Mouse (Mus musculus): ENCODE measurements around the gene Nfatc2ip.
A peak's percentile ranks its signal among the peaks of the same experiment; 100 is the strongest.

The Nfatc2ip gene

DNA sequence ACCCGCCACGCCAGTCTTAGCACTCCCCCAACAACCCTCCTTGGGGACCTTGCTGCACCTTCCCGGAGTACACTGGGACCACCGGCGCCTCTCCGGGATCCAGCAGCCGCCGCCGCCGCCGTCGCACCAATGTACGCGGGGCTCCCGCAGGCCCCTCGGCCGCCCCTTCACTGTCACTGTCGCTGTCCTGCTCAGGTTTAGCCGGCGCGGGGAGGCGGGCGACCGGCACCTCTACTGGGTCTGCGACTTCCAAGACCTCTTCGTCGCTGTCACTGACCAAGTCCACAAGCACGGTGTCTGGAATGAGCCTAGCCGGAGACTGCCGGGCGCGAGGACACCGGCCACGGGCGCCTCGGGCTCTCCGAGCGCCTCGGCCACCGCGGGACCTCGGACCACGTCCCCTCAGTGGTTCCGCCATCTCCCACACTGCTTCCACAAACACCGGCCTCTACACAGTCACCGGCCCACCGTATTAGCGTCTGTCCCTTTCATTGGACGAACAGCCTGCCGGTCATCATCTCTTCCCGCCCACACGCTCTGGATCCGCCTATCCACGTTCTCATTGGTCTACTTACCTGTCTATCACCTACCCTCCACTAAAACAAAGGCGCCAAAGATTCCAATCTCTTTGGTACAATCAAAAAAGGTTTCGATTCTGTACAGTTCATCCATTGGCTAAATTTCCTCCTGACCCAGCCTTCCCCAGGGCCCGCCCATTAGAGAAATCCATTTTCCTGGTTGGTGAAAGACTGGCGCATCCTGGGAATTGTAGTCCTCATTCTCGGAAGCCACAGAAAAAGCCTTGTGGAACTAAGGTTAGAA lies at the start of gene Nfatc2ip:
TSS of gene Nfatc2ip (minus strand) at position 440 of the 822 bp plus-strand sequence.
- peak; percentile 91 to 99 for DNase-seq

GRCm38 (mm10) chr7:126446217-126446616 lies 49.7 kb upstream of the Nfatc2ip start:
- no peak for DNase-seq

GRCm38 (mm10) chr7:126445104-126445815 lies 48.7 kb upstream of the Nfatc2ip start:
- no peak for DNase-seq

DNA sequence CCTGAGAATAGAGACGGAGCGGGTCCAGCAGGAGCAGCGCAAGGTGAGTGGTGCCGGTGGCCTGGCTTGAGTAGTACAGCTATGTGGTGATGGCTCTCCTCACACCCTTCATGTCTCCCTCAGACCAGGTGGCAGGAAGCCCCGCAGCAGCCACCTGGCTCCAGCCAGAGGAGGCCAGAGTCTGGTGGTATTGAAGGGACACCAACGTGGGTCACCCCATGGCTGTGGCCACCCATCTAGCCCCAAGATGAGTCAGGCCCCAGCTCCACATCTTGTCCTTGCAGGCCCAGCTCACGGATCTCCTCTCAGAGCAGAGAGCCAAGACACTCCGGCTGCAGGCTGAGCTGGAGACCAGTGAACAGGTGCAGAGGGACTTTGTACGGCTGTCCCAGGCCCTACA lies 48.0 kb upstream of the Nfatc2ip start:
- no peak for DNase-seq

DNA sequence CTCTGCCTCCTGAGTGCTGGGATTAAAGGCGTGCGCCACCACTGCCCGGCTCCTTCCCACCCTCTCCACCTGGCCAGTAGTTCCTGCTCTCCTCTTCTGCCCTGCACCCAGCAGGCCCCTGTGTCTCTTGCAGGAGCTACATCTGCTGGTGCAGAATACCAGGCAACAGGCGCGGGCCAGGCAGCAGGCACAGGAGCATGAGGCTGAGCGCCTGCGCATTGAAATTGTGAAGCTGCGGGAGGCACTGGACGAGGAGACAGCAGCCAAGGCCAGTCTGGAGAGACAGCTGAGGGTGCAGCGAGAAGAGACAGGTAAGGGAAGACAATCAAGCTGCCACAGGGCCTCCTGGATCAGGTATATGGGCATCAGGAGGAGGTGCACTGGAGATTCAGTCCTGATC lies 47.5 kb upstream of the Nfatc2ip start:
- no peak for DNase-seq

DNA sequence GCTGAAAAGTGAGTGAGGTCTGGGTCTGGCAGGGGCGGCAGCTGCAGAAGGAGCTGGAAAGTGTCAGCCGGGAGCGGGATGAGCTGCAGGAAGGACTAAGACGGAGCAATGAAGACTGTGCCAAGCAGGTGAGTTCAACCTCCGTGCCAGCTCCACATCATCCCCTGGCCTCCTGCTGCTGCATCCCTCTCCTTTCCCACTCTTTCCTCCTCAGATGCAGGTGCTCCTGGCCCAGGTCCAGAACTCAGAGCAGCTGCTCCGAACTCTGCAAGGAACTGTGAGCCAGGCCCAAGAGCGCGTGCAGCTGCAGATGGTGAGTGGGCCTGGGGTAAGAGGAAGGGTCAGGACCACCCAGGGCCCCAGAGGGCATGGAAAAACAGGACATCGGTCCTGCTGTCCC lies 43.6 kb upstream of the Nfatc2ip start:
- DNase-seq: no peak

GRCm38 (mm10) chr7:126436851-126437250 lies 40.3 kb upstream of the Nfatc2ip start:
- DNase-seq: peak; percentile 51 to 58

DNA sequence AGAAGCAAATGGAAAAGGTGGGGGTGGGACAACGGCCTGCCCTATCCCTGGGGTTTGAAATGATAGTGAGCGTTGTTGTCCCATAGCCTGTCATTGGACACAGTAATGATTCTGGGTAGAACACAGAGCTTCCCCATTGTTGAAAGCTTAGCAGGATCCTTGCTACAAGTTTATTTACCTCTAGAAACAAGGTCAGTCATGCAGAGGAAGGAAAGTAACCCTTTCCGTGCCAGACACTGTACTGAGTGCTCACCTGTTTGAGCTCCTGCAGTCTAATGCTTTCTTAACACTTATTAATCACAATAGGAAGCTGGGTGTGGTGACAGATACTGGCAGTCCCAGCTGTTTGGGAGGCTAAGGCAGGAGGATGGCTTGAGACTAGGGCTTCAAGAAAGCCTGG lies 39.3 kb upstream of the Nfatc2ip start:
- no peak for DNase-seq

DNA sequence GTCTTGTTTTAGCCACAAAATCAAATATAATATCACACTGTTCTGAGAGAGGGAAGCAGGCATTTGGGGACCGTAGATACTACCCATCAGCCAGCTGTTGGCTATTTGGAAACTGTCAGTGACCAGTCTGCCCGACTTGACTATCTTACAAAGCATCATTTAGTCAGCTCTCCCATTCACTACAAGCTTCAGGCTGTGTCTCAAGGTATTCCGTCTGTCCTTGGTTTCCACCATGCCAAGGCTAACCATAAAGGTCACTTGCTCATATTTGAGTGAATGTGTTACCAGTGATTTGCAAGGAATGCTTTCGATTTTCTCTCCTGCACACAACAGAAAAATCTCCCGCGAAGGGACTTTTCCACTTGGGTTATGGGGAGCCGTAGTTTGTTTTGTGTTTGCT lies 38.2 kb upstream of the Nfatc2ip start:
- DNase-seq: no peak

- no peak for DNase-seq
Measured at GRCm38 (mm10) chr7:126430167-126430566, 33.6 kb upstream of the Nfatc2ip start.

- DNase-seq: no peak
Measured at GRCm38 (mm10) chr7:126429503-126429898, 33.0 kb upstream of the Nfatc2ip start.

GRCm38 (mm10) chr7:126428631-126429502 lies 32.3 kb upstream of the Nfatc2ip start, which contains the start of gene Rabep2:
Gene Rabep2 (plus strand): TSS chr7:126428759.
- DNase-seq: peak; percentile 99

DNA sequence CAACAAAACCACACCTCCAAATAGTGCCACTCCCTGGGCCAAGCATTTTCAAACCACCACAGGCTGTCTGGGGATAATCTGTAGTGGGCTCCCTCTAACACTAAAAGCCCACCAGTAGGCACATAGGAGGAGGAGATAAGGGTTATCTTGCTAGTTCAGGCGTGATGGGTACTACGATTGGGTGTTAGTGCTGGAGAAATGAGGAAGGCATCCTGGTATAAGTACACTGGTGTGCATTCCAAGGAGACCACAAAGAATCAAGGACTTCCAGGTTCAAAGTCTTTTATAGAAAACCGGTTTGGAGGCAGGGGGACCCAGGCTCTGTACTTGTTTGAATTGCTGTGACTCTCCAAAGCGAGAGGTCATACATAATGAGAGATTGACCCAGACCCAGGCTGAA lies 31.6 kb upstream of the Nfatc2ip start:
- peak in 1 of 2 experiments; percentile 5 for DNase-seq

DNA sequence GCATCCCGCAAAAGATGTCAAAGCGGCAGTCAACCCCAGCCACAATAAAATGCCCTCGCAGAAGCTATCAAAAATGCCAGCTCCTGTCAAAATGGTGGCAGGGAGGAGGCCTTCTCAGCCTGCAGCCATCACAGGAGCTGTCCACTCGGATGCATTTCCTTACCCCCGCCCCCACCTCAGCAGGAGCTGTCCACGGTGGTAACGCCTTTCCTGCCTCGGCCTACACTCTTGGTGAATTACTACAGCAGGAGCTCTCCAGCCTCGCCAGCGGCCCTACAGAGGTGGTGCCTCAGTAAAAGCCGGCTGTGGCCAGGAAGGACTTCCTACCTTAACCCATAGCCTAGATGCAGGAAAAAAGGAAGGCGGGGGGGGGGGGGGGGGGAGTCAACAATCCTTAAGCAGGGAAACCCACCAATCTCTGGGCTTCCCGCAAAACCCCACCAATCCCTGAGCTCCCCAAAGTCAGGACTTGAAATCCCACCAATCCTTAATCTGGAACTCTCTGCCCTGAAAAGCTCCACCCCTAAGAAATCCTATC lies 30.9 kb upstream of the Nfatc2ip start:
- no peak for DNase-seq

GRCm38 (mm10) chr7:126424161-126424560 lies 27.6 kb upstream of the Nfatc2ip start:
- DNase-seq: no peak

DNA sequence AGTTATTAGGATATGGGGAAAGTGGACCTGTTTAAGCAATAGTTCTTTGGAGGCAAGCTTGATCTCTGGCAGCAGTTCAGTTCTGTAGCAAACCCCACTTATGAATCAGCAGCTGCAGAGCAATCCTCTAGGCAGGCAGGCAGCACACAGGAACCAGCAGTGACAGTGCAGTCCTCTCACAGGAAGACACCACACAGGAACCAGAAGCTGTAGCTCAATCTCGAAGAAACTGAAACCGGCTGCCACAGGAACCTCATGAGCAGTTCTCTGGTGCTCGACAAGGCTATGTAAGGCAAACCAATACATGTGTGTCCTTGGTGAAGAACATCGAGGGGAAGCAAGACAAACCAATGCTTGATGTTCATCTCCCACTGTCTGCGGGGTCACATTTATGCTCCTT lies 25.2 kb upstream of the Nfatc2ip start:
- DNase-seq: no peak

DNA sequence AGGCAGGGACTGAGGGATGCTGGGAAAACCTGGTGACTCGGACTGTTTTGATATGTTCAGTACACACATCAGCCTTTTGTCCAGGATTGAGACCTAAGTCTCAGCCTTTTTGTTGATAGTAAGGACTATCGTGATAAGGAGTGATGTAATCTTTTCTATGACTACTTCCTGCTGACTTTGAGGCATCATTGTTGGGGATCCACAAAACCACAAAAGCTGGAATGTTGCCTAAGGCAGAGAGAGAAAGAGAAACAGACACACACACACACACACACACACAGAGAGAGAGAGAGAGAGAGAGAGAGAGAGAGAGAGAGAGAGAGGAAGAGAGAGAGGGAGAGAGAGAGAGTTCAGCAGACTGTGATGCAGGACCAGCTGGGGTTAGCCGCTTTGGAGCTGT lies 22.0 kb upstream of the Nfatc2ip start:
- DNase-seq: no peak

- DNase-seq: no peak
Measured at GRCm38 (mm10) chr7:126417606-126418005, 21.1 kb upstream of the Nfatc2ip start.

GRCm38 (mm10) chr7:126417045-126417444 lies 20.5 kb upstream of the Nfatc2ip start:
- no peak for DNase-seq

DNA sequence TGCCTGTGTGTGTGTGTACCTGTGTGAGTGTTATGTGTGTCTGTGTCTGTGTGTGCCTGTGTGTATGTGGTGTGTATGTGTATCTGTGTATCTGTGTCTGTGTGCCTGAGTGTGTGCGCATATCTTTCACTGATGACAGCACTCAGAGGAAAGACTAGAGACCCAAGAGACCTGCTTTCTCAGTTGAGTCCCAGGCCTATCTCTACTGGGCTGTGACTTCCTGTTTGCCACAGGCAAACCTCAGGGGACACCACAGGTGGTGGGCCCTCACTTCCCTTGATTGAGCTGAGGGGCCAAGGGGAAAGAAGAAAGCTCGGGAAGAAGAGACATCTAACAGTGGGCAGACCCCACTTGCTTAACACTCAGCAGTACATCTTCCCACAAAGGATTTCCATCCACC lies 20.1 kb upstream of the Nfatc2ip start:
- no peak for DNase-seq

- no peak for DNase-seq
Measured at GRCm38 (mm10) chr7:126414725-126415124, 18.2 kb upstream of the Nfatc2ip start, which contains the start of gene Cd19. Gene Cd19 (minus strand): TSS chr7:126414889.

GRCm38 (mm10) chr7:126411061-126411460 lies 14.5 kb upstream of the Nfatc2ip start:
- DNase-seq: no peak

DNA sequence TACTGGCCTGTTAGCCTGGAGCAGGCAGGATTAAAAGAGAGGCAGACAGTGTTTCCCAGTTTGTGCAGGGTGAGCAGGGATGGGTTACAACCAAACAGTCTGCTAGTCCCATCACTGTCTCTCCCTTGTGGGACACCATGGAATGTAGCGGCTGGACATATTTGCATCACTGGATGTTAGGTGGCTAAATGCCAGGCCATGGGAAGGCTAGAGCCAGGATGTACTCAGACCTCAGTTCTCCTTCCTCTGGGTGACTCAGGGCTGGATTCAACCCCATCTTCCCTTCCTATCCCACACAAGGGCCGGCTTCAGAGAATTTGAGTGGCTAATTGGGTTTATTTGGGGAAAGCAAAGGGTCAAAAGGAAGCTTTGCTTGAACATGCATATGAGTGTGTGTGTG lies 12.1 kb upstream of the Nfatc2ip start:
- DNase-seq: no peak

All from cerebellum, postnatal 36 days (tissue).